Mouse (Mus musculus): ENCODE measurements around the gene Tmem104.
A peak's percentile ranks its signal among the peaks of the same experiment; 100 is the strongest.

Tmem104 gene

DNA sequence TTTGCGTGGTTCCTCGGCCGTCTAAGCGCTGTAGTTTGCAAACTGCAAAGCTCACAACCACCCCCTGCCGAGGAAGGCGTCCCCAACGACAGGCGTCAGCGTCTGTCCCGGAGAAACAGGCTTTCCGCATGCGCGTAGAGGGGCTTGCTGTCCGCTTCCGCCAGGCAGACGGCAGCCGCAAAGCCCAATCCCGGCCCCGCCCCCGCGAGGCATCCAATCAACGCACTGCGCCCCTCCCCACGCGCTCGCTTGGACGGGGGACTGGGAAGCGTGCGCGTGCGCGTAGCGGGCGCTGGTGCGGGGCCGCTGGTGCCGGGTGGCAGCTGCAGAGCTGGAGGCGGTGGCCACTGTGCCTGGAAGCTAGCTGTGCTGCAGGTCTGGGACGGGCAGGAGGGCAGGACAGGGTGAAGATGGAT is at the start of gene Tmem104:
Gene Tmem104 (plus strand): TSS at position 264 of the 416 bp plus-strand sequence.
- peak; percentile 98 for DNase-seq (ENCODE audit: low spot score in 2 of 2)

DNA sequence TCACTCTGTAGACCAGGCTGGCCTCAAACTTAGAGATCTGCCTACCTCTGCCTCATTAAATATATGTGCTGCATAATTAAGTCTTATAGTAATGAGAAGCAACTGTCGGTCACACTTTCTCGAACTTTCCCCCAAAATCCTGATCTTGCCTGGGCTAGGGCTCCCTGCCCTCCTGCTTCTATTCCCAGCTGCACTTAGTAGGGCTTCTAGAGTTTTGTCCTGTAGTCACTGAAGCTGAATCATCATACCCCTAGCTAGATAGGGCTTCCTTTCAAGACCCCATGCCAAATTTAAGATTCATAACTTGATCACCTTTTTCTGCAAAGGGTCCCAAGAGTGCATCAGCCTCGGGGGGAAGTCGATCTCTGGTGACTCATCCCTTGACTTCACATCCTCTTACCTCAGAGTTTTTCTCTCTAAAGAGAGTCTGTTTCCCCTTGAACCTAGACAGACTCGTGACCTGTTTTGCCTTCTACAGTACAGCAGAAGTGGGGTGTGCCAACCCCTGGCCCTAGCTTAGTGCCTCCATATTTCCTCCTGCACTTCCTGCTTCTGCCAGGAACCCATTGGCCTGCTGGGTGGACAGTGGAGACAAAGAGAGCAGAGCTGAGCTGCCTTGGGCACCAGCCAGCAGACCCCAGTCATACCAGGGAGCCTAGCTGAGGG is 48.6 kb upstream of the Tmem104 start:
- no peak for DNase-seq (ENCODE audit: low spot score in 2 of 2)

DNA sequence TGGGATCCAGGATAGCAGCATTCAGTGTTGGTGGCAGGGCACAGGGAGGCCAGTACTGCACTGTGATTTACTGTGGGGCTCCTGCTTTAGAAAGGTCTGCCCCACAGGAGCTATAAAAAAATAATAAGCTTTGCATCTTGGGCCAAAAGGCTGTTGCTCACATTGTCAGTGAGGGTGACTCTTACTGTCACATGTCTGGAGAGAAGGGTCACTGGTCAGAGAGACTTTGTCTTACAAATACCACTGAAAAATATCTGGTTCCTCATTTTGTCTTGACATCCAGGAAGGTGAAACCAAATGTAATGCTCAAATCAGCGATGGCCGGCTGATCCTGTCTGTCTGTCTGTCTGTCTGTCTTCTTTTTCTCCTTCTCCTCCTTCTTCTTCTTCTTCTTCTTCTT is 45.3 kb upstream of the Tmem104 start:
- no peak for DNase-seq (ENCODE audit: low spot score in 2 of 2)

DNA sequence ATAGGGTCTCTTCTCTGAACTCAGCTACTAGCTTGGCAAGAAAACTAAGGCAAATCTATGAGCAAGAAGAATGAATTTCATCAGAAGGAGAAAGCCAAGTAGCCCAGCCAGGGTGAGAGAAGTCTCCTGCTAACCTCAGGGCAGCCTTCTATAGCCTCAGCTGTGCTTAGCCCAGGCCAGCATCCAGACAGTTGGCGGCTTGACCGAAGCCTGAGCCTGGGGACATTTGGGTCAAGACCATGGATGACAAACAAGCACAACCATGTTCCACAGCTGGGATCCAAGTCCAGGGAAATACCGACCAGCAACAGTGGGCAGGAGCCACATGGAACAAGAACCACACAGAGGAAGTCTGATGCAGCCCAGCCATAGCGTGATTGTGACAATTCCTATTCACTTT is 39.5 kb upstream of the Tmem104 start:
- DNase-seq (ENCODE audit: low spot score in 2 of 2) = no peak

DNA sequence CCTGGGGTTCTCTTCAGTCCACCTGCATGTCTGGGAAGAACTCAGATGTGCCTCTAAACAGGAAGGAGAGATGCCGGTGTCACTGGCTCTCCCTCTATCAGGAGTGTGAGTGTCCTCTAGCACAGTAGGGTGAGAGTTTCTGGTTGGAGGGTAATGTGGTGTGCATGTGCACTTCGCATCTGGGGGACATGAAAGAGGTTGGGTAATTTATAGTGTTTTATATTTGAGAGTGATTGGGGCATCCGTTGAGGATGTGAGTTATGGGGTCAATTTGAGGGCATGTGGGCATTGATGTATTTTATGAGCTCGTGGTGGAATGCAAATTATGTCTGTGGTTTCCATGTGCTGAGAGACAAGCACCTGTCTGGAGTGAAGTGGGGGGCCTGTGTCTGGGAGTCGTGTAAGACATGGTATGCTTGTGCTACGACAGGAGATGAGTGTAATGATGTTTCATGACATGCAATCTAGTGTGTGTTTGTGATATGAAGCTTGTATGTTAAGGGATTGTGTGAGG is 36.5 kb upstream of the Tmem104 start:
- no peak for DNase-seq (ENCODE audit: low spot score in 2 of 2)

DNA sequence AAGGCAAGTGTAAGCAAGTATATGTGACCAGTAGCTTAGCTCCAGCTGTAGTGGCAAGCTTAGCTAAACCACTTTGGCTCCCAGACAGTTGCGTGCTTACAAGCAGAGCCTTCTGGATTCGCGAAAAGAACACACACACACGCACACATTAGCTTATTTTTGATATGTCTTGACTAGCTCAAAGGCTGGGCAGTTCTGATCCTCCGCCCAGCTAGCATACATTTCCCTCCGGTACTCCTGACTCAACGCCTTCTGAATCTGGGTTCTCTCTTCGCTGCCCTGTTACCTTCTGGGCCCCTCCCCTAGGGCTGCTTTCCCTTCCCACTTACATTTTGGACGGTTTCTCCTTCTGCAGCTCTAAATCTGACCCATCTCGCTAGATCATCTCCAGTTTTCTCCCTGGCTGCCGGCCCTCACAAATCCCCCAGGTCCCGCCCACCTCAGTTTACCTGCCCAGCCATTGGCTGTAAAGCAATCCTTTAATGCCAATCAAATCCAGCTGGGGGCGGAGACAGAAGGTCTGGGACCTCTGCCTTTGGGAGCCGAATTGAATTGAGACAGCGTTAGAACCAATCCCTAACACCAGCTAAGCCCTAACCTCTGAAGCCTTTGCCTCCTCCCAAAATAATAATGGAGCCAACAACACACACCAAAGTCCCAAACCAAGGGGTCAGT is 35.4 kb upstream of the Tmem104 start:
- no peak for DNase-seq (ENCODE audit: low spot score in 2 of 2)

DNA sequence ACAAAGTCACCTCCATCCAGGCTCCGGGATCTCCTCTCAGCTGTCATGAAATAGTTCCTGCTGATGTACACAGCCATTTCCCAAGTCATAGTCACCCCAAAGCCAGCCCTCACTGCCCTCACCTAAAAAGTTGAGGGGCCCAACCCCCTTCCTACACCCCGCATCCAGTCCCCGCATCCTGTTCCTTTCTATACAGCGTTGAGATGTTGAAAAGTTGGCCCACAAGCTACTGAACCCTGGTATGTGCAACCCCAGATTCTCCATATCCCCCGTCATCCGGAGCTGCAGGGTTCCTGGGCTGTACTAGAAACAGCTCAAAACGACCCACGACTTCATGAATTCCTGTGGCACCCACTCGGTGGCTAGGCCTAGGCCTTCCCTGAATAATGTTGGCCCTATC is 34.2 kb upstream of the Tmem104 start:
- no peak for DNase-seq (ENCODE audit: low spot score in 2 of 2)

DNA sequence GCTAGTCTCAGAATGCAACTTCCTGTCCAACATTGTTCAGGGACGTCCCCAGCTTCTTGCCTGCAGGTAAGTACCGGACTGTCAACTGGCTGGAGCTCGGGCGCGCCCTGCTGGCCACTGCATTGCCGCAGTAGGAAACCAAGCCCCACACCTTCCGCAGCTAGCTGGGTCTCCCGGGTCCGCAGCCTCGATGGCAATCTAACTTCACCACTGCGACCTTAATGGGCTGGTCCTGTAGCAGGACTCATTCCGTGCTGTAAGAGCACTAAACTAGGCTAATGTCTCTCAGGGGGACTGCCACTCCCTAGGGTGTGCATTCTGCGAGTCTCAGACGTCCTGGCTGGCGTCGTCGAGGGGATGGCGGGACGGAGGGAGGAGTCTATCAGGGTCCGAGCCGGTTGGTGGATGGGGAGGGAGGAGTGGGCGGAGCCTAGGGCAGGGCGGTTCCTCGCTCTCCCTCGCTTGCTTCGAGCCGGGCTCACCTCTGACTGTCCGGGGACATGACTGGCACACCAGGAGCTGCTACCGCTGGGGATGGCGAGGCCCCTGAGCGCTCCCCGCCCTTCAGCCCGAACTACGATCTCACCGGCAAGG is 33.5 kb upstream of the Tmem104 start:
- DNase-seq (ENCODE audit: low spot score in 2 of 2) = no peak

DNA sequence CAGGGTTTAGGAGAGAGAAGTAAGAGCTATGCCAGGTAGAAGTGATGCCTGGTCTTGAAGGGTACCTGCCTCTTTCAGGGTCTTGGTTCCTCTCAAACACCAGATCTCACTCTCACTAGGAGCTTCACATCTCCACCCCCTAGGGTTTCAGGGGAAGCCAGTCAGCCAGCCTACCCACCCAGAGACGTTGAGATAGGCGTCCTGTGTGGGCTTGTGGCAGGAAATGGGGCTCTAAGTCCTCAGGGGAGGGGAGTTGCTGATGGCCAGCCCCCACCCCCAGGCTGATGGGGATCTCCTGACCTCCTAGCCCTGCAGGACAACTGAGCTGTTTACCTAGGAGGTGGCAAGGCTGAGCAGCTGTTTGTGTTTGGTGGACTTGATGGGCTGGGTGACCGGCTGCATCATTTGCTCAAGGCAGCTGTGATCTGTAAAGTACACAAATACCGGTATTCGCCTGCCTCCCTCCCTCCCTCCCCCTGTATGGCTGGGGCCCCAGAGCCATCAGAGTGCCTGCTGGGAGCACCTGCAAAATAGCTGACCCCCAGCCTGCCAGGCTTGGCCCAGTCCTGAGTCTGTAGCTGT is 32.1 kb upstream of the Tmem104 start:
- no peak for DNase-seq (ENCODE audit: low spot score in 2 of 2)

DNA sequence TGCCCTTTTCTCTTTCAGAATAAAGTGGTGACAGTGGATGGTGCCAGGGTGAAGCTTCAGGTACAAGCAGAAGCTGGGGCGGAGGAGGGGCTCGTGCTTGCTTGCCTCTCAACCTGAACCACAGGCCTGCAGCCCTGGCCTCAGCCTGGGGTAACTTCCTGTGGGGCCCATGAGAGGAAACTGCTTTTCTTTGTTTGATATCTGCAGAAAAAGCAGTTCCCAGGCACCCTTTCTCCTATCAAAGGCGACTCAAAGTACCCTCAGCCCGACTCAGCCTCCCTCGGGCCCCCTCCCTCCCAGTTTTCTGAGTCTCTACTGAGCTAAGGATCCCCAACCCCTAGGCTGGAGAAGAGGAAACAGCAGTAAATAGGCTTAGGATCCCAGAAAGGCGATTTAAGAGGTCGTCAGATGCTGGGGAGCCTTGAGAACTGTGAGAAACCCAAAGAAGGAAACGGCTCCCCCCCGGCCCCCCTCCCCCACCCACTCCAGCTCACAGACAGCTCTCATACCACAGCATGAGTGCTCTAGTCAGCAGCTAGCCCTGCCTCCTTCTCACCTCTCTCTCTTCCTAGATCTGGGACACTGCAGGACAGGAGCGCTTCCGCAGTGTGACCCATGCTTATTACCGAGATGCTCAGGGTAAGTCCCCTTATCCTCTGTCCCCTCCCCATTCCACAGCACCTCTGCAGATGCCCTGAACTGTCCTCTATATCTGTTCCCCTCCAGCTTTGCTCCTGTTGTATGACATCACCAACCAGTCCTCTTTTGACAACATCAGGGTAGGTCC is 29.2 kb upstream of the Tmem104 start:
- no peak for DNase-seq (ENCODE audit: low spot score in 2 of 2)

DNA sequence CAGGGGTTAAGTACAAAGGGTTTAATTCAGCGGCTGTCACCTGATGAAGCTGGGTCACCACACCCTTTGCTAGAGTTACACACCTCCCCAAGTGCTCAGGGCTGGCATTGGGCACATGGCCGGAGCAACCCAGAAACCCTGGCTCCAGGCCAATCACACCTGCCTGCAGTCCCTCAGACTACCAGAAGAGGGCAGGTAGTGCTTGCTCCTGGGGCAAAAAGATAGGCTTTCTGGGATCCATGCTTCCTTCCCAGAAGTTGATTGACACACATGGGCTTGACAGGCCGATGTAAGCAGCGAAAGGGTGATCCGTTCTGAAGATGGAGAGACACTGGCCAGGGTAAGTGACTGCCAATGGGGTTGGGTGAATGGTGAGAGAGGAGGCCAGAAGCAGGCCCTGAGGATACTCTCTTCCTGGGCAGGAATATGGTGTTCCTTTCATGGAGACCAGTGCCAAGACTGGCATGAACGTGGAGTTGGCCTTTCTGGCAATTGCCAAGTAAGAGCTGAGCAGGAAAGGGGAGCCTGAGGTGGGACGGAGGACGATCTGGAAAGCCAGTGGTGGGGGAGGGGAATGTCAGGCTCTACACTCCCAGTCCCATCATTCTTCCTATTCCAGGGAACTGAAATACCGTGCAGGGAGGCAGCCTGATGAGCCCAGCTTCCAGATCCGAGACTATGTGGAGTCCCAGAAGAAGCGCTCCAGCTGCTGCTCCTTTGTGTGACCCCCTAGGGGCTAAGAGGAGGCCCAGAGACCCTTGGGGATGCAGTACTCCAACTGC is 27.1 kb upstream of the Tmem104 start:
- no peak for DNase-seq (ENCODE audit: low spot score in 2 of 2)

DNA sequence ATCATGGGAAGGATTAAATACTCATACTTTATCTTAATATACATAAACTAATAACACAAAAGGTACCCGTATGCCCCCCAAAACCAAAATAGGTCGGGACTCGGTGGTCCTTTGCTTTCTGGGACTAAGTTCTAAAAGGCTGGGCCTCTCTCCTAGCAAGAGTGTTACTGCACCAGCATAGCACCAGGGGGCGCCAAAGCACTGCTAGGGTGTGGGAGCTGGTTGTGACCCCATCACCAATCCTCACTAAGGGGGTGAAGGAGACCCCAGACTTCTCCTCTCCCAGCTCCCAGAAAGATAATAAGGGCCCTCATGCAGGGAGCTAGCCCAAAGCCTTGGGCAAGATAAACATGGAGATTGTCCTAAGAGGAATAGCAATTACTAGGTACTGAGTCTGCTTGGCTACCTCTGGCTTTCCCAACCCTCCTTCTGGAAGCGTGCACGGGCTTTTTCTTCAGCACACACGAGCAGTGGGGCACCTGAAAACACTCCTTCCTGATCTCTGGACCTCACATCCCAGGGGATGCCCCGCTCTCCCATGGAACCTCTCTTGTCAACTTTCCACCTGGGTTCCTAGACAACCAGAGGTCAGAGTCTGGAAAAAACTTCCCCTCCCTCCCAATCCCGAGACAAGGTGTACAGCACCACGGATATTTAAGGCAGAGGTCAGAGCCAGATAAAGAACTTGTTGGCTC is 26.3 kb upstream of the Tmem104 start:
- DNase-seq (ENCODE audit: low spot score in 2 of 2) = no peak

DNA sequence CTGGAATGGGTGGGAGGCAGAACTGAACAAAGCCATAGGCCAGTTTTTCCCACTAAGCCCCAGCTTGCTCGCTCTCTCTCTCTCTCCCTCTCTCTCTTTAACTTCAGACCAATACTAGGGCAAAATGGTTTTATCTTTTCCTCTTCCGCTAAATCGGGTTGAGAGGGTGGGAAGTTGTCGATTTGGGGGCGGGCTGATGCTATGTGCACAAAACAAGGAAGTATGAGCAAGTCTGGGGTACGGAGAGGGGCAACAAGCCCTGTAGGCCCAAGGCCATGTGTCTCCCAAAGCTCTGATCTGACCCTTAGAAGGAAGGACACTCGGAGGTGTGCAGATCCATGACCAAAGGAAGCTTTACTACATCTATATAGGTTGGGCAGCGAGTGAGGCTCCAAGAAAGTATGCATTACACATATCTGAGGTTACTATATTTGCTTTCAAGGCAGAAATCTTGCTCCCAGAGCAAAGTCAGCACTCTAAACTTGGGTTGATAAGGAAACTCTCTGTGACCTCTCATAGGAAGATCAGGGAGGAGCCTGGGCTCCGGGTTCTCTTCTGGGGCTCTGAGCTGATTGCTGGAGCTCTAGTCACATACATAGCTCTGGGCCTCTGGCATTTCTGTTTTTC is 25.6 kb upstream of the Tmem104 start:
- no peak for DNase-seq (ENCODE audit: low spot score in 2 of 2)

DNA sequence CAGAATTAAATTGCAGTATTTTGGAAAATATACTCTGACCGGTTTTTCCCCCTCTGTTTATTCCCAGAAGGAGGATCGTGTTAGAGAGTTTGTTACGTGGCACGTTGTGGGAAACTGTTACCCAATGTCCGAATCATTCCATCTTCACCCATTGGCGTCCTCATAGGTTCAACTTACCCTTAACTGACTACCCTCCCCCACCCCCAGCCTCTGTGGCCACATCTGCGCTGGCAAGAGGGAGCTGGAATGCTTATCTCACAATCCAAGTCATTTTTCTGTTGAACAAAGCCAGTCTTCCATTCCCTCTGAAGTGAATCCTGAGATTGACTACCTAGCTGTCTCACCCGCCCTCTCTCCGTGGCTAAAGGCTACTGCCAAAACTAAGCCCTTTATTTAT is 25.1 kb upstream of the Tmem104 start:
- no peak for DNase-seq (ENCODE audit: low spot score in 2 of 2)

DNA sequence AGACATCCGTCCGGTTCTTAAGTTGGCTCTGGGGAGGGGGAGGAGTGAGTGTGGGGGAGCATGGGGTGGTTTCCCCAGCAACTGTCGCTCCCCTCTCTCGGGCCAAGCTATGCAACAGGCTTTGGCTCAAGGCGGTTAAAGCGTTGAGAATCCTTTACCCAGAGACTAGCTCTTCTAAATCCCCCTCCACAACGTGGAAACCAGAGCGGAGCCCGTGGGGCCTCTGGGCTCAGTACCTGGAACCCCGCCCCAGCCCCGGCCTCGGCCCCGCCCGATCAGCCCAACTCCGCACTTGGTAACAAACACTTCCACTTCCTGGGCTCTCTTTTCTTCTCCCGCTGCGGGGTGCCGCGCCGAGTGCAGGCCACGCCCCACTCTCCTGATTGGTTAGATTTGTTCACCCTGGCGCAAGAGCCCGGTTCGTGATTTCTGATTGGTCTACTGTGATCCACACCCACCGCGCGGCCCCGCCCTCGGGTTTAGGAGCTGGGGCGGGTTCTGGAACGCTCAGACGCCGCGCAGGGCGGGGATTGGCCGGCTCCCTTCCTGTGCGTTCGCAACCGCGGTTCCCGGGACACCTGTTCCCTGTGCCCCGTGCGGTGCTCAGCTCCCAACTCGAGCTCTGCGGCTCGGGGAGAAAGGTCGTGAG is 24.3 kb upstream of the Tmem104 start, which contains the start of gene Slc9a3r1:
Gene Slc9a3r1 (plus strand): TSS at position 510 of the 649 bp plus-strand sequence.
- peak; percentile 88 to 90 for DNase-seq (ENCODE audit: low spot score in 2 of 2)

DNA sequence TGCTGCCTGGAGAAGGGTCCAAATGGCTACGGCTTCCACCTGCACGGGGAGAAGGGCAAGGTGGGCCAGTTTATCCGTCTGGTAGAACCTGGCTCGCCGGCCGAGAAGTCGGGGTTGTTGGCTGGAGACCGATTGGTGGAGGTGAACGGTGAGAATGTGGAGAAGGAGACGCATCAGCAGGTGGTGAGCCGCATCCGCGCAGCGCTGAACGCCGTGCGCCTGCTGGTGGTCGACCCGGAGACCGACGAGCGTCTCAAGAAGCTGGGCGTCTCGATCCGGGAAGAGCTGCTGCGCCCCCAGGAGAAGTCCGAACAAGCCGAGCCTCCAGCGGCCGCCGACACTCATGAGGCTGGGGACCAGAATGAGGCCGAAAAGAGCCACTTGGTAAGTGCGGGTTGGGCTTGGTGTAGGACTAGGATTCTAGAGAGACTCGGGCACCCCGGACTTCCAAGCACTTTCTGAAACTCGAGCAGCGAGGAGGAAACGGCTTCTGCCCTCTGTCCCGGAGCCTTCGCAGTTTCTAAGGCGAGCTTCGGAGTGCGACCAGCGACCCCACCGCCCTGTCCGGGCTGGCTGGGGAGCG is 23.6 kb upstream of the Tmem104 start:
- no peak for DNase-seq (ENCODE audit: low spot score in 2 of 2)

DNA sequence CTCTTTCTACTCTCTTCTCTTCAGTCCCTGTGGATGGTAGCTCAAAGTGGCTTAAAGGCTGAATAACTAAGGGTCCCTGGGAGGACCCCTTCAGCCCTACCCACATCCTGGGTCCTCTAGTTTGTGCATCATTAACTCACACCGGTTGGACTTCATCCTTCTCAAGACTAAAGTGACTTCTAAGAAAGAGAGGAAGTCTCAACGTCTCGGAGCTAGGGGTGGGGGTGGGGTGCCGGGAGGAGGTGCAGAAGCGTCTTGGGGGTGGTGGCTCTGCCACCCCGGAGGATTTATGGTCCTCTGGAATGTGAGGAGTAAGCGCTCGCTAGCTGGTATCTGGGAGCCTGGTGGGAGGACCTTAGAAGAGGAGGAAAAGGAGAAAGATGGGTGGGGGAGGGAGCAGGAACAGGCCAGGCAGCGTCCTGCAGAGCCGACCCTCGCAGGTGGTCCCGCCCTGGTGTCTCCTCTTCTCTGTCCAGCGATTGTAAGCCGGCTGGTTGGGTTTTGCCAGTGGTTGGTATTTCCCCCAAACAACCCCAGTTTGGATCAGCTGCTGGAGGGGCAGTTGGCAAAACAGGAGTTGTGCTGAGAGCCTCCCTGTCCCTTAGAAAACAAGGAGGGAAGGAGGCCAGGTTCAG is 22.8 kb upstream of the Tmem104 start:
- no peak for DNase-seq (ENCODE audit: low spot score in 2 of 2)

DNA sequence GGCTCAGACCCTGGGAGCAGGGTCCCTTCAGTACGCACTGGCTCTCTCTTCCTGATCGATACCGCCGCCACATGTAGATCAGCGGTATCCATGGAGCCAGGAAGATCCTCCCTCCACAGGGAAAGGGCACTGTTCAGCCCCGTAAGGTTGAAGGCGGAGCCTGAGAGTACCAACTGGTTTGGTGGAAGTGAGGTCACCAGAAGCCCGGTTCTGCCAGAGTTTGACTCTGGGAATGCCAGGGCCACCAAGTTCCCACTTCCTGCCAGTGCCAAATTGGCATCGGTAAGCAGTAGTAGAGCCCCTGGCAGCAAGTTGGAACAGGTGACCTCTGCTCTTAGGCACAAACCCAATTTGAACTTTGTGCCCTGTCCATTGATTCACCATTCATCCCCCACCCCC is 22.3 kb upstream of the Tmem104 start:
- DNase-seq (ENCODE audit: low spot score in 2 of 2) = no peak
